Mouse (Mus musculus): ENCODE measurements around the gene Cercam.
A peak's percentile ranks its signal among the peaks of the same experiment; 100 is the strongest.
"Not testable (repeated sequence)": the region's sequence is repeated elsewhere in the genome, so short reads cannot be mapped to it uniquely, and the experiment has no call there.

The Cercam gene

DNA sequence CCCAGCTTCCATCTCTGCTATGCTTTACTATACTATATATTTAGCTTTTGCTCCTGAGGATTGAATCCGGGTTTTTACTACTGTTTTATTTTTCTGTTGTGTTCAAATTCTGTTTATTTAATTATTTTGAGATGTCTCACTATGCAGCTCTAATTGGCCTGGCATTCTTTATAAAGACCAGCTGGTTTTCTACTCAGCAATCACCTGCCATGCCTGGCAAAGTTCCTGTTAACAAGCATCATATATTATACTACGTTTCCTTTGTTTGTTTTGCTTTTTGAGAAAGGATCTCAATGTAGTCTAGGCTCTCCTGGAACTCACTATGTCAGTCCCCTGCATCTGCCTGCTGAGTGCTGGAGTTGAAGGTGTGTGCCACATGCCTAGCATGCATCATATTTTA is 28.4 kb downstream of the Cercam start:
- DNase-seq (ENCODE audit: low spot score in 2 of 2) = no peak

DNA sequence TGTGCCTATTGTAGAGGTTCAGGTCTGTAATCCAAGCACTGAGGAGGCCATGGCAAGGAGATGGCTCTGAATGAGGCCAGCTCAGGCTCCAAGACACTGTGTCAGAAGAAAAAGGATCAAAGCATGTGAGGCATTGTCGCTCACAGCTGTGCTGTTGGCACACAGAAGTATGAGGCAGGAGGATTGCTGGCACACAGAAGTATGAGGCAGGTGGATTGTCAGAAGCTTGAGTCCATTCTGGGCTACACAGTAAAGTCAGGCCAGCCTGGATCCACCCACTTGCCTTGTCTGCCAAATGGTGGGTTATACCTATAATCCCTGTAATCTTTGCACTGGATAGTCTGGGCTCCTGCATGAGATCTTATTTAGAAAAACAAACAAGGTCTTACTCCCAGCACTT is 29.1 kb downstream of the Cercam start:
- DNase-seq (ENCODE audit: low spot score in 2 of 2) = no peak

DNA sequence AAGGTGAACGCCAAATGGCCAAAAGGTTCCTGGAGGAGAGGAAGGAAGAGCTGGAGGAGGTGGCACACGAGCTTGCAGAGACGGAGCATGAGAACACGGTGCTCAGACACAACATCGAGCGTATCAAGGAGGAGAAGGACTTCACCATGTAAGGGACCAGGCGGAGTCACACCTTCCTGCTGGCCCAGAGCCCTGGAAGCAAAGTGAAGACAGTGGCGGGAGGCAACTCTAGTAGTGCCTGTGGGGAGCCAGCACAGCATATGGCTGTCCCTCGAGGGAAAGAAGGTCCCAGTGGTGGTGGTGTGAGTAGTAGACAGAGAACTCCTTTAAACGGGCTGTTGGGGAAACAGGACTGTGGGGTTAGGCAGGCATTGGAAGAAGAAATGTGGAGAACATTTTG is 33.2 kb downstream of the Cercam start:
- no peak for DNase-seq (ENCODE audit: low spot score in 2 of 2)

DNA sequence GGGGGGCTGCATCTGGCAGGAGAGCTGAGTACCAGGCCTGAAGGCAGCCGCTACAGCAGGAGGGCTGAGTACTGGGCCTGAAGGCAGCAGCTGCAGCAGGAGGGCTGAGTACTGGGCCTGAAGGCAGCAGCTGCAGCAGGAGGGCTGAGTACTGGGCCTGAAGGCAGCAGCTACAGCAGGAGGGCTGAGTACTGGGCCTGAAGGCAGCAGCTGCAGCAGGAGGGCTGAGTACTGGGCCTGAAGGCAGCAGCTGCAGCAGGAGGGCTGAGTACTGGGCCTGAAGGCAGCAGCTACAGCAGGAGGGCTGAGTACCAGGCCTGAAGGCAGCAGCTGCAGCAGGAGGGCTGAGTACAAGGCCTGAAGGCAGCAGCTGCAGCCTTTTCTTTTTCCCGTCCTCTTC is 39.2 kb downstream of the Cercam start:
- DNase-seq (ENCODE audit: low spot score in 2 of 2) = not testable (repeated sequence)

DNA sequence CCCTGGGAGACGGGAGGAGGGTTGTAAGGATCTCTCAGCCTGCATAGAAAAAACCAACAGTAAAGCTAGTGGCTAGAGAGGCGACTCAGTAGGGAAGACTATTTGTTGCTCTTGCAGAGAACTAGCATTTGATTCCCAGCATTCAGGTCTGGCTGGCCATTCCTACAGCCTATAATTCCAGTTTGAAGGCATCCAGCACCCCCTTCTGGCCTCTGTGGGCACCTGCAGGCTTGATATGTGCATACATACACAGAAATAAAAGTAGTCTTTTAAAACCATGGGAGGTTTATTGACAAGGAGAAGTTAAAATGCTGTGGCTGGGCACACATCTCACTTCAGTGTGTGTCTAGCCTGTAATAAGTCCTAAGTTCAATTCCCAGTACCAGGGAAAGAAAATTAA is 41.1 kb downstream of the Cercam start:
- DNase-seq (ENCODE audit: low spot score in 2 of 2) = no peak

DNA sequence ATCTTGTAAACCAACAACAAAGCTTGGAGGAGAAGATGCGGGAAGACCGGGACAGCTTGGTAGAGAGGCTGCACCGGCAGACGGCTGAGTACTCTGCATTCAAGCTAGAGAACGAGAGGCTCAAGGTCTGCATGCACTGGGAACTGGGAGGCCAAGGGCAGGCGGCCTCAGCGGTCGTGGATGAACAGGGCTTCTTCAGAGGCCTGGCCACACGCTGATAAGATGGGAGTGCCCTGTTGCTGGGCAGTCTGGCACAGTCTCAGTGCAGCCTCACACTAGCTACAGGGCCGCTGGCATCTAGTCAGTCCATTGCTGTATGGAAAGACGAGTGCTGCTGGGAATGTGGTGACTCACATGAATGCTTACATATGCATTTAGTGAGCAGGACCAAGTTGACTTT is 48.7 kb downstream of the Cercam start:
- no peak for DNase-seq (ENCODE audit: low spot score in 2 of 2)

DNA sequence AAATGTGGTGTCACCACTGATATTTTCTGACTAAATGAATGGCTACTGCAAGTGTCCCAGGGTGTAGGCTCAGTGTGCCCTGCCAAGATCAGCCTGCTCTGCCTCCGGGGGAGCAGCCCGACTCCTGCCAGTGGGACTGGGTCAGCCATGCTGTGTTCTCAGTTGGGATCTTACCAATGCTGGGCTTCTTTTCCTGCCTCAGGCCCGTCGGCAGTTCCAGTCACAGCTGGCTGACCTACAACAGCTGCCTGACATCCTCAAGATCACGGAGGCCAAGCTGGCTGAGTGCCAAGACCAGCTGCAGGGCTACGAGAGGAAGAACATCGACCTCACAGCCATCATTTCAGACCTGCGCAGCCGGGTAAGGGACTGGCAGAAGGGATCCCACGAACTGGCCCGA is 53.0 kb downstream of the Cercam start:
- peak; percentile 23 to 29 for DNase-seq (ENCODE audit: low spot score in 2 of 2)

DNA sequence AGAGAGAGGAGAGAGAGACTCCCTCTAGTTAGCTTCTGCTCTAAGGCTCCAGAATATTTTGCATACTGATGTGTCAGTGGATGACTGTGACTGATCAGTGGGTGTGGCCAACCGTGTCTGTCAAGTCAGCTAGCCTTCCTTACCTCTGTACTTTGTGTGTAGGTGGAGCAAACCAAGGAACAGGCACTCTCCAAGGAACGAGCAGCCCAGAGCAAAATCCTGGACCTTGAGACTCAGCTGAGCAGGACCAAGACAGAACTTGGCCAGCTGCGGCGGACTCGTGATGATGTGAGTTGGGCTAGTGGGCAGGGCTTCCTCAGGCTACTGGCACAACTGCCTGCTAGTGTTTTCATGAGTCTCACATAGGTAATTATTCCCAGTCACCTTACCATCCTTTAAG is 57.6 kb downstream of the Cercam start:
- DNase-seq (ENCODE audit: low spot score in 2 of 2) = no peak

DNA sequence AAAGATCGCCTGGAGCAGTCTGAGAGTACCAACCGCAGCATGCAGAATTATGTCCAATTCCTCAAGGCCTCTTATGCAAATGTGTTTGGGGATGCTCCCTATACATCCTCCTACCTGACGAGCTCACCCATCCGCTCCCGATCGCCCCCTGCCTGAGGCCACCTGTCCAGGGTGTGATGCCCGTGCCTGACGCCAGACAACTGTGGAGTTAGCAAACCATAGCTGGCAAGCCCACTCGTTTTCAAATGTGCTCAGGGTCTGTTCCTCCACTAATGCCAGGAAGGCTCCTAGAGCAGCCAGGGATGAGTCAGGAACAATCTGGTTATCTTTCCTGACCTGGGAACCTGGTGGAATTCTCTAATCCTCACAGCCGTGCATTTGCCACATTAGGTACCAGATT is 61.5 kb downstream of the Cercam start:
- DNase-seq (ENCODE audit: low spot score in 2 of 2) = no peak

DNA sequence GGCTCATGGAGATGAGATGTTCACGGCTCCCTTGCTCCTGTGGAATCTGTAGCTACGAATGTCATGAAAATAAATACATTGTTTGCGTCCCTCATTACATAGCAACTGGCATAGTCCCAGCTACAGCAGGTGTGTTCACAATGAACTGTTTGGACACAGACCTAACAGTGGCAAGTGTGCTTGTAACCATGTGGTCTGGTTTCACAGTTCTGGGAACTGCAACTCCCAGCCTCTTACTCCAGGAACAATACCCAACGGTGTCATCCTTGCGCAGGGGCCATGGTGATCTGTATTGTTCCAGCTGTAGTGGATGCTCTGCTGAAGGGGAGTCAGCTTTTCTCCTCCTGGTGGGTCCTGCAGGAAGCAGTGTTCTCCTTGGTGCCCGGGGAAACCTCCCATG is 62.2 kb downstream of the Cercam start:
- no peak for DNase-seq (ENCODE audit: low spot score in 2 of 2)

Data from frontal cortex, postnatal 14 days (tissue).